Mouse (Mus musculus): ENCODE results near the gene Trim40. TPM values are rescaled to one million over a fixed set of nuclear protein-coding genes. Genes with fewer than 3 reads are reported as not detected.

Trim40 gene
- polyA plus RNA-seq (2012; rRNA removed), result 0.07 TPM in 1 of 2 replicates, not detected in the other

DNA sequence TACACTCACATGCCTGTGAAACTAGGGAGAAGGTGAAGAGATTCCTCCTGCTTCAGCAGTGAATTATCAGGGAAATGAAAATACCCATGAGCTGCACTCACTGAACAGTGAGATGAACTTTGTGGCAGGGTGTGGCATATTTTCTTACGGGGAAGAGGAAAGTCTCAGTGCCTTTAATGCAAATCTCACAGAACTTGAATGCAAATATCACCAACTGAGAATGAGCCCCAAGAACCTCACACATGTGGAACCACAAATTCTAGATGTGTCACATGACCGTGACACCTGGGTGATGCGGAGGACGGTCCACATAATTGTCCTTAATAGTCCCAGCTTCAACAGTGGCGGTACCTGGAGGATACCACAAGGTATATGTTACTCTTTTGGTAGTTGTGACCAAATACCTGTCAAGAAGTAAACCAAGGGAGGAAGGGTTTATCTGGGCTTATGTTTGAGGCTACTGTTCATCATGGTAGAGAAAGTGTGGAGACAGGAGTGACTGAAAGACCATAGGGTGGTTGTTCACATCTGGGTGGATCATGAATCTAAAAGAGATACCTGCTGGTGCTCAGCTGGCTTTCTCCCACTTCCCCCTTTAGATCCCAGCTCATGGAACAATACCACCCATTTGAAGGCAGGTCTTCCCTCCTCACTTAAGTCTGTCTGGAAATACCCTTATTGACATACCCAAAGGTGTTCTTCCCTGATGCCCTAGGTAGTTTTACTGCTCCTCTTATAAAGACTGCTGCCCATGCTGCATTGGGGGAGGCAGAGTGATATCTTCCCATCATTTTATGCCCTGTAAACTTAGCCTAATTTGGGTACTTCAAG, at the start of gene Trim40:
Gene Trim40, minus strand, starts transcription at position 51 of the 831 bp plus-strand sequence.
- no peak within 1 kb of the TSS for H3K27ac ChIP-seq (ENCODE audit: insufficient read depth, low read length)
- no peak within 1 kb of the TSS for H3K4me3 ChIP-seq (replicated peaks; ENCODE audit: insufficient read depth, low read depth, low read length)
- H3K27me3 ChIP-seq (ENCODE audit: control insufficient read depth, insufficient read depth, low read length), result no peaks in the 10 kb centered on the region
- no peak for TF ChIP-seq POLR2A (IDR thresholded peaks at IDR 0.05; ENCODE audit: borderline replicate concordance, insufficient read depth, low read length)
- no peak for TF ChIP-seq CTCF (IDR thresholded peaks at IDR 0.05; ENCODE audit: borderline replicate concordance, insufficient read depth, low read depth, low read length)
- H3K4me1 ChIP-seq (ENCODE audit: control insufficient read depth, insufficient read depth, low read length), result no peaks in the 10 kb centered on the region
- WGBS, result 90% methylated on average over 5 of the region's 5 CpGs
- no peak for DNase-seq

DNA sequence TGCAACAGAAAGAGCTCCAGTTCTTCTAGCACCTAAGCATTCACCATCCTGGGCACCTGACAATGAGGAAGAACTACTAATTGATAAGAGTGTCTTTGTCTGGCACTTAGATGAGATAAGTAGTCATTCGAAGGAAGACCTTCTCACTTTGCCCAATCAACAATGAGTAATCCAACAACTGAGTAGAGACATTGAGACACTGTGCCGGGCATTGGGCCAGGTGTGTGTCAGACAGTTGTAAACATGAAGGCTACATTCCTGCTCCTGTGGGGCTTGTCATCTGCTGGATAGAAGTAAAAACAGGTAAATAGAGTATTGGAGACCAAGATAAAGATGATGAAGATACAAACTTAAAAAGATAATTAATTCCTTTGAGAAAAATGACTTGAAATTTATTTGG, 48.1 kb upstream of the Trim40 start:
- no peaks in the 10 kb centered on the region; the same call in 1 of the 2 replicates for H3K27me3 ChIP-seq (ENCODE audit: control insufficient read depth, insufficient read depth, low read length)
- no peak overlapping the region for H3K27ac ChIP-seq (ENCODE audit: insufficient read depth, low read length)
- H3K4me1 ChIP-seq (ENCODE audit: control insufficient read depth, insufficient read depth, low read length), result 0 out of 2 replicates have a peak, but pooled peaks cover 4% of the 10 kb centered on the region
- WGBS, result 74% methylated on average over 2 of the region's 2 CpGs
- TF ChIP-seq CTCF (IDR thresholded peaks at IDR 0.05; ENCODE audit: borderline replicate concordance, insufficient read depth, low read depth, low read length) (no peak), POLR2A (IDR thresholded peaks at IDR 0.05; ENCODE audit: borderline replicate concordance, insufficient read depth, low read length) (no peak)
- DNase-seq, result no peak
- H3K4me3 ChIP-seq (replicated peaks; ENCODE audit: insufficient read depth, low read depth, low read length), result no peak overlapping the region

DNA sequence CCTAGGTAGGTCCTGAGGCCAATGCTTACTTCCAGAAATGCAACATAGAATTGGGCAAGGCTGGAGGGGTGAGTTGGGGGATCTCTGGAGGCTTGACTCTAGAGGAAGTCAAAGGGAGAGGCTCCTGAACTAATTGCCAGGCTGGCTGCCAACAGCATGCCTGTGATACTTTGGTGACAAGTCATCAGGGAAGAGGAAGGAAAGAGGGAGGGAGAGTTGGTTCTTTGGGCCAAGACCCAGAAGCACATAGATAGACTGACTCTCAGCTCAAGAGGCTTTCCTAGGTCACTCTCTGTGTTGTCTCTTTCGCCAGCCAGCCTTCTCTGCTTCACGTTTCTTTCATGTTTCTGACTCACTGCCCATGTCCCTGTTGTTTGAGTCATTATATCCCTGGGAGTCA, 41.9 kb upstream of the Trim40 start:
- H3K4me1 ChIP-seq (ENCODE audit: control insufficient read depth, insufficient read depth, low read length), result no peaks in the 10 kb centered on the region
- TF ChIP-seq POLR2A (IDR thresholded peaks at IDR 0.05; ENCODE audit: borderline replicate concordance, insufficient read depth, low read length) (no peak), CTCF (IDR thresholded peaks at IDR 0.05; ENCODE audit: borderline replicate concordance, insufficient read depth, low read depth, low read length) (no peak)
- H3K27me3 ChIP-seq (ENCODE audit: control insufficient read depth, insufficient read depth, low read length), result no peaks in the 10 kb centered on the region; the same call in 1 of the 2 replicates
- H3K4me3 ChIP-seq (replicated peaks; ENCODE audit: insufficient read depth, low read depth, low read length), result no peak overlapping the region
- WGBS, result 58% methylated on average over 2 of the region's 2 CpGs
- DNase-seq, result no peak
- no peak overlapping the region for H3K27ac ChIP-seq (ENCODE audit: insufficient read depth, low read length)

DNA sequence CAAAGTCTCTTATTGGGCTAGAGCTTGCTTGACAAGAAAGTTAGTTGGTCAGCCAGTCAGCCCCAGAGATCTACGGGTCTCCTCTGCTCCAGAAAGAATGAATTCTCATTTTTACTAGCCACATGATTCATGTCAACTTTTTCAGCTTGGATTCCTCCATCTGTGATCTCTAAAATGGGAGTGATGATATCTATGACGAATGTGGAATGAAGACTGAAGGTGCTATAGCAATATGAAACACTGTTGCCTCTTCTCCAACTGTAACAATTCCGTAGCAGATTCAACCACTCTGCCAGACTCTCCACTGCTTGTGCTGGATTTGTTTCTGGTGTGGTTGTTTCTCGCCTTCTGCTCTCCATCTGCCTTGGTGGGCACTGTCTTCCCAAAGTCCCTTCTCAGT, 41.2 kb upstream of the Trim40 start:
- WGBS, result 74% methylated on average over 4 of the region's 4 CpGs
- no peak overlapping the region for H3K27ac ChIP-seq (ENCODE audit: insufficient read depth, low read length)
- no peaks in the 10 kb centered on the region for H3K27me3 ChIP-seq (ENCODE audit: control insufficient read depth, insufficient read depth, low read length)
- no peak for DNase-seq
- no peaks in the 10 kb centered on the region for H3K4me1 ChIP-seq (ENCODE audit: control insufficient read depth, insufficient read depth, low read length)
- no peak for TF ChIP-seq POLR2A (IDR thresholded peaks at IDR 0.05; ENCODE audit: borderline replicate concordance, insufficient read depth, low read length)
- TF ChIP-seq CTCF (IDR thresholded peaks at IDR 0.05; ENCODE audit: borderline replicate concordance, insufficient read depth, low read depth, low read length), result no peak
- no peak overlapping the region for H3K4me3 ChIP-seq (replicated peaks; ENCODE audit: insufficient read depth, low read depth, low read length)

DNA sequence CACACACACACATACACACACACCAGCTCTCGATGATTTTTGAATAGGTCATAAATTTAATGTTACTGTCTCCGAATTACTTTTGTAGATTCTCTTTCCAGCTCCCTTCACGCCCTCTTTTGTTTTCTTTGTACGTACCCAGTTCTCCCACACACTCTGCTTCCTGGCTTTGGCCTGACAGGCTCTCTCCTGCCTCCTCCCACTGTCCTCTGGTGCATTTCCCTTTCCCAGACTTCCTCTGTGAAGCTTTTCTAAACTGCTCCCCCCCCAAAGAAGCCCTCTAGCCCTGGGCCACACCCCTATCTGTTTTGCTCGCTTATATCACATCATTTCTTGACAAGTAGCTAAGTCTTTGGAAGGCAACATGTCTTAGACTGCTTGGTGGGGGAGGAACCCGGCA, 40.3 kb upstream of the Trim40 start:
- Histone ChIP-seq H3K4me3 (replicated peaks; ENCODE audit: insufficient read depth, low read depth, low read length) (no peak overlapping the region), H3K27me3 (ENCODE audit: control insufficient read depth, insufficient read depth, low read length) (no peaks in the 10 kb centered on the region), H3K4me1 (ENCODE audit: control insufficient read depth, insufficient read depth, low read length) (no peaks in the 10 kb centered on the region), H3K27ac (ENCODE audit: insufficient read depth, low read length) (no peak overlapping the region)
- no peak for DNase-seq
- TF ChIP-seq POLR2A (IDR thresholded peaks at IDR 0.05; ENCODE audit: borderline replicate concordance, insufficient read depth, low read length) (no peak), CTCF (IDR thresholded peaks at IDR 0.05; ENCODE audit: borderline replicate concordance, insufficient read depth, low read depth, low read length) (no peak)
- WGBS, result 82% methylated on average over 6 of the region's 6 CpGs

DNA sequence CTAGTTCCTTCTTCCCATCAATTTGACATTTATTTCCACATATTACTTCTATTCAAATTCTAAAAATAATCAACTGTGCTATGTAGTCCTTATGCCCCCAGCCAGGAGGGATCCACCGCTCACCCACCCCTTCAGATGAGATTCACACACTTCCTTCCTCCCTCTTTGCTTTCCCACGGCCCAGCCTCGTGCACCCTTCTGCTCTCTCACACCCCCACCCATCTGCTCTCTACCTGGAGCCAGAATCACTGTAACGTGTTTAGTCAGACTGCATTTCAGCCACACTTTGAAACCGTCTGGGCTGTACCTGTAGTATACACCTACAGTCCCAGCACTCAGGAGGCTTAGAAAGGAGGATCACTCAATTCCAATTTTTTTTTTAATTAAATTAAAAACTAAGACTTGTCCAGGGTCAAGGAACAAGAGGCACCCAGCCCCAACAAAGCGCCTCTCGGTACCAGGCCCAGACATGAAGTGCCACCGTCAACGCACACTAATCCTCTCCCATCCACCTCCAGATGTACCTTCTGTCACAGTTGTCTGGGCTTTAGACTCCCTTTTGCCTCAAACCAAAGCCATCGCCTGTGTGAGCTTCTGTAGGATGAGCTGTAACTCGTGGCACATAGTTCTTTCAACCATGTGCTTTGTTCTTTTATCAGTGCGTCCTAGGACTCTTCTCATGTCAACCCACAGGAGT, 39.5 kb upstream of the Trim40 start:
- Histone ChIP-seq H3K27me3 (ENCODE audit: control insufficient read depth, insufficient read depth, low read length) (no peaks in the 10 kb centered on the region), H3K4me1 (ENCODE audit: control insufficient read depth, insufficient read depth, low read length) (no peaks in the 10 kb centered on the region), H3K27ac (ENCODE audit: insufficient read depth, low read length) (no peak overlapping the region), H3K4me3 (replicated peaks; ENCODE audit: insufficient read depth, low read depth, low read length) (no peak overlapping the region)
- no peak for TF ChIP-seq CTCF (IDR thresholded peaks at IDR 0.05; ENCODE audit: borderline replicate concordance, insufficient read depth, low read depth, low read length)
- TF ChIP-seq POLR2A (IDR thresholded peaks at IDR 0.05; ENCODE audit: borderline replicate concordance, insufficient read depth, low read length), result no peak
- no peak for DNase-seq
- WGBS, result 59% methylated on average over 12 of the region's 12 CpGs

DNA sequence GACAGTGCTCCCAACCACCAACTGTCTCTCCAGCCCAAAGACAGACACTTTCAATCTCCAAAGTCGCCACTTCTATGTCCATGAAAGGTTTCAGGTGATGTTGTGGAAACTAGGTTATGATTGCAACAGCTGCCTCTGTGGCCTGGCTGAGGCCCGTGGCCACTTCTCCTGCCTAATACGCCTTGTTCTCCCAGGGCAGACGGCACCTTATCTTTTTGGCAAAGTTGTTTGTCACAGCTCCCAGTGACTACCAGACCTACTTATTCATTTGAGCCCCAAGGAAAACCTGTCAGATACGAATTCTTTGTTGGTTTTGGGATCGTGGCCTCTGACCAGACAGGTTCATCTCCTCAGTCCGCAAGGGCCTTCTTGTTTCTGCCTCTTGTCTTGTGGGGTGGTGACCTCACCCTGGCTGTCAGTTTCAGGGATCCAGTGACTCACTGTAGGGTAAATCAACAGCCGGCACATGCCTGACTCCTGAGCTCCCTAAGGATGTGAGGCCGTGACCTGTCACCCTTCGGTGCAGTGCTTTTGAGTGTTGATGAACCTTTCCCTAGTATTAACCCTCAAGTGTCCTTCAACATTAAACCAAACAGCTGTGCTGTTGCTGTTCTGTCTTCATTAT, 37.7 kb upstream of the Trim40 start:
- no peak overlapping the region for H3K27ac ChIP-seq (ENCODE audit: insufficient read depth, low read length)
- no peak for DNase-seq
- no peaks in the 10 kb centered on the region for H3K4me1 ChIP-seq (ENCODE audit: control insufficient read depth, insufficient read depth, low read length)
- TF ChIP-seq POLR2A (IDR thresholded peaks at IDR 0.05; ENCODE audit: borderline replicate concordance, insufficient read depth, low read length) (no peak), CTCF (IDR thresholded peaks at IDR 0.05; ENCODE audit: borderline replicate concordance, insufficient read depth, low read depth, low read length) (no peak)
- 72% methylated on average over 10 of the region's 10 CpGs for WGBS
- H3K27me3 ChIP-seq (ENCODE audit: control insufficient read depth, insufficient read depth, low read length), result no peaks in the 10 kb centered on the region
- H3K4me3 ChIP-seq (replicated peaks; ENCODE audit: insufficient read depth, low read depth, low read length), result no peak overlapping the region
